Mouse (Mus musculus): ENCODE results near the gene Ehmt2. TPM values are rescaled to one million over a fixed set of nuclear protein-coding genes. Genes with fewer than 3 reads are reported as not detected.
"Not testable (repeated sequence)": the region's sequence is repeated elsewhere in the genome, so short reads cannot be mapped to it uniquely, and the experiment has no call there.

The Ehmt2 gene
- polyA plus RNA-seq, 1 experiment from 2014 or later: 121 TPM

DNA sequence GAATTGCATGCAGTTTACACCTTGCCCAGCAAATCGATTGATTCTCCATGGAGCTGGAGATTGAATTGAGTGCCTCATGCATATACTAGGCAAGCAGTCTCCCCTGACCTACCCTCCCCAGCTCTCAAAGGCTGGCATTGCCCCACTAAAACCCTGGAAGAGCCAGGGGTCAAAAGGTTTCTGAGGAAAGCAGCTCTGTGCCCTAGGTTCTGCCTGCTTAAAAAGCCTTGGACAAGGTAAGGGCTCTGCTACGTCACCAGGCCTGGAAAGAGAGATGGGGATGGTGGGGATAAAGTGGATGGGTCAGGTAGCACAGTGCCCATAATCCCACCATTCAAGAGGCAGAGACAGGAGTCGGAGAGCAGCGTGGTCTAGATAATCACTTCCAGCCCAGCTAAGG lies 56.6 kb downstream of the Ehmt2 start:
- peaks cover 19% of the 10 kb centered on the region for H3K4me1 ChIP-seq (replicated peaks; ENCODE audit: control insufficient read depth, insufficient read depth, low read length)
- peaks cover 5% of the 10 kb centered on the region for H3K36me3 ChIP-seq (ENCODE audit: control insufficient read depth, insufficient read depth)
- no peak overlapping the region for H3K4me2 ChIP-seq (ENCODE audit: low read length)
- no peaks in the 10 kb centered on the region for H3K9me3 ChIP-seq (ENCODE audit: control insufficient read depth, low read length)
- WGBS: 71% methylated on average over 4 of the region's 4 CpGs
- no peak overlapping the region for H3K27ac ChIP-seq (ENCODE audit: low read length)
- H3K27me3 ChIP-seq (replicated peaks; ENCODE audit: control insufficient read depth, insufficient read depth, low read length): peaks cover 2% of the 10 kb centered on the region; the same call in 1 of the 2 replicates
- no peak overlapping the region for H3K4me3 ChIP-seq (replicated peaks; ENCODE audit: low read length)
- H3K9ac ChIP-seq (replicated peaks; ENCODE audit: low read depth, low read length): no peak overlapping the region
- ATAC-seq: no peak

DNA sequence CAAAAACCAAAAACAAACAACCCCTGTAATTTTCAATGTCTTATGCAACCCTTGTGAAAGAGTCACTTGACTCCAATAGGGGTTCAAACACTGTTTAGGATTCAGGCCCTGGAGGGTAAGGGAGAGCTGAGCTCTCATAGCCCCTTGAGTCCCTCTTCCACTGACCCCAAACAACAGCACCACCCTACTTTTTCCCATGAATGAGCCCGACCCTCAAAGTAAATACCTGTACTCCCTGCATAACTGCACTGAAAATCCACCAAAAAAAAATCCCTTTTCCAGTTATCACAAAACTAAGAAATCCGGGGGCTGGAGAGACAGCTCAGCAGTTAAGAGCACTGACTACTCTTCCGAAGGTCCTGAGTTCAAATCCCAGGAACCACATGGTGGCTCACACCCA lies 57.6 kb downstream of the Ehmt2 start:
- ATAC-seq: no peak
- Histone ChIP-seq H3K27ac (ENCODE audit: low read length) (no peak overlapping the region), H3K4me2 (ENCODE audit: low read length) (no peak overlapping the region), H3K9ac (replicated peaks; ENCODE audit: low read depth, low read length) (no peak overlapping the region), H3K4me3 (replicated peaks; ENCODE audit: low read length) (no peak overlapping the region), H3K4me1 (replicated peaks; ENCODE audit: control insufficient read depth, insufficient read depth, low read length) (peaks cover 10% of the 10 kb centered on the region), H3K9me3 (ENCODE audit: control insufficient read depth, low read length) (no peaks in the 10 kb centered on the region), H3K27me3 (replicated peaks; ENCODE audit: control insufficient read depth, insufficient read depth, low read length) (peaks cover 5% of the 10 kb centered on the region; the same call in 1 of the 2 replicates), H3K36me3 (ENCODE audit: control insufficient read depth, insufficient read depth) (no peaks in the 10 kb centered on the region)
- 77% methylated on average over 3 of the region's 3 CpGs for WGBS

DNA sequence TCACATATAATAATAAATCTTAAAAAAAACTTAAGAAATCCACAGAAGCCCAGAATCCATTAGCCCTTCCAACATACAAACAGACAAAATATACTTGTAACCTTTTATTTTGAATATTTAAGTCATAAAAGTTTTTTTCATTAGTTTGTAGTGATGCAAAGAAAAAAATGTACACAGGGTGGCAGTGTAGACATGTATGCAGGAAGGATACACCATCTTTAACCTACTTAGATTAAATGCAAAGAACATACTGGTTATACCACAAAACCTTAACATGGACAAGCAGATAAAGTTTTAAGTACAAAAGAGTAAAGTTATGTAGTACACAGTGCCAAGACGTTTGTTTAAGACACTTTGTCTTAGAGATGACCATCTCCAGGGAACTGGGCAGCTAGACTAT lies 58.1 kb downstream of the Ehmt2 start:
- H3K36me3 ChIP-seq (ENCODE audit: control insufficient read depth, insufficient read depth): no peaks in the 10 kb centered on the region
- no peak overlapping the region for H3K27ac ChIP-seq (ENCODE audit: low read length)
- no peak overlapping the region for H3K9ac ChIP-seq (replicated peaks; ENCODE audit: low read depth, low read length)
- no peaks in the 10 kb centered on the region for H3K9me3 ChIP-seq (ENCODE audit: control insufficient read depth, low read length)
- no peak for ATAC-seq
- WGBS: 44% methylated on average over 1 of the region's 1 CpGs
- H3K27me3 ChIP-seq (replicated peaks; ENCODE audit: control insufficient read depth, insufficient read depth, low read length): peaks cover 7% of the 10 kb centered on the region; the same call in 1 of the 2 replicates
- H3K4me2 ChIP-seq (ENCODE audit: low read length): no peak overlapping the region
- peaks cover 7% of the 10 kb centered on the region for H3K4me1 ChIP-seq (replicated peaks; ENCODE audit: control insufficient read depth, insufficient read depth, low read length)
- H3K4me3 ChIP-seq (replicated peaks; ENCODE audit: low read length): no peak overlapping the region

DNA sequence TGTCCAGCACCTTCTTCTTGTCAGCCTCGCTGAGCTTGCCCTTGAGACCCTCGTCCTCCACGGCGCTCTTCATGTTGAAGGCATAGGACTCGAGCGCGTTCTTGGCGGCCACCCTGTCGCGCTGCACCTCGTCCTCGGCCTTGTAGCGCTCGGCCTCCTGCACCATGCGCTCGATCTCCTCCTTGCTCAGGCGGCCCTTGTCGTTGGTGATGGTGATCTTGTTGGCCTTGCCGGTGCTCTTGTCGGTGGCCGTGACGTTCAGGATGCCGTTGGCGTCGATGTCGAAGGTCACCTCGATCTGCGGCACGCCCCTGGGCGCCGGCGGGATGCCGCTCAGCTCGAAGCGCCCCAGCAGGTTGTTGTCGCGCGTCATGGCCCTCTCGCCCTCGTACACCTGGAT lies 59.0 kb downstream of the Ehmt2 start:
- H3K36me3 ChIP-seq (ENCODE audit: control insufficient read depth, insufficient read depth); H3K4me2 ChIP-seq (ENCODE audit: low read length); H3K27me3 ChIP-seq (replicated peaks; ENCODE audit: control insufficient read depth, insufficient read depth, low read length); ATAC-seq; H3K4me3 ChIP-seq (replicated peaks; ENCODE audit: low read length); H3K9ac ChIP-seq (replicated peaks; ENCODE audit: low read depth, low read length); H3K4me1 ChIP-seq (replicated peaks; ENCODE audit: control insufficient read depth, insufficient read depth, low read length); H3K27ac ChIP-seq (ENCODE audit: low read length); H3K9me3 ChIP-seq (ENCODE audit: control insufficient read depth, low read length): not testable (repeated sequence)
- 17% methylated on average over 34 of the region's 40 CpGs for WGBS

DNA sequence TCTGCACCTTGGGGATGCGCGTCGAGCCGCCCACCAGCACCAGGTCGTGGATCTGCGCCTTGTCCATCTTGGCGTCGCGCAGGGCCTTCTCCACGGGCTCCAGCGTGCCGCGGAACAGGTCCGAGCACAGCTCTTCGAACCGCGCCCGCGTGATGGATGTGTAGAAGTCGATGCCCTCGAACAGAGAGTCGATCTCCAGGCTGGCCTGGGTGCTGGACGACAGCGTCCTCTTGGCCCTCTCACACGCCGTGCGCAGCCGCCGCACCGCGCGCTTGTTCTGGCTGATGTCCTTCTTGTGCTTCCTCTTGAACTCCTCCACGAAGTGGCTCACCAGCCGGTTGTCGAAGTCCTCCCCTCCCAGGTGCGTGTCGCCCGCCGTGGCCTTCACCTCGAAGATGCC lies 59.7 kb downstream of the Ehmt2 start:
- whole genome bisulfite sequencing: 28% methylated on average over 28 of the region's 40 CpGs
- not testable (repeated sequence) for H3K9ac ChIP-seq (replicated peaks; ENCODE audit: low read depth, low read length); H3K27me3 ChIP-seq (replicated peaks; ENCODE audit: control insufficient read depth, insufficient read depth, low read length)

DNA sequence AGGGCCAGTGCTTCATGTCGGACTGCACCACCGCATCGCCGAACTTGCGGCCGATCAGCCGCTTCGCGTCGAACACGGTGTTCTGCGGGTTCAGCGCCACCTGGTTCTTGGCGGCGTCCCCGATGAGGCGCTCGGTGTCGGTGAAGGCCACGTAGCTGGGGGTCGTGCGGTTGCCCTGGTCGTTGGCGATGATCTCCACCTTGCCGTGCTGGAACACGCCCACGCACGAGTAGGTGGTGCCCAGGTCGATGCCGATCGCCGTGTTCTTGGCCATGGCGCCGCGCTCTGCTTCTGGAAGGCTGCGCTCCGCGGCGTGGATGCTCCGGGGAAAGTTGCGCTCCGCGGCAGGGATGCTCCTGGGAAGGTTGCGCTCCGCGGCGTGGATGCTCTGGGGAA lies 60.5 kb downstream of the Ehmt2 start:
- not testable (repeated sequence) for H3K9me3 ChIP-seq (ENCODE audit: control insufficient read depth, low read length); H3K27ac ChIP-seq (ENCODE audit: low read length); H3K4me1 ChIP-seq (replicated peaks; ENCODE audit: control insufficient read depth, insufficient read depth, low read length); ATAC-seq; H3K36me3 ChIP-seq (ENCODE audit: control insufficient read depth, insufficient read depth); H3K9ac ChIP-seq (replicated peaks; ENCODE audit: low read depth, low read length); H3K27me3 ChIP-seq (replicated peaks; ENCODE audit: control insufficient read depth, insufficient read depth, low read length)
- 0% methylated on average over 20 of the region's 47 CpGs for WGBS
- peak overlapping the region; percentile 69 for H3K4me2 ChIP-seq (ENCODE audit: low read length)
- H3K4me3 ChIP-seq (replicated peaks; ENCODE audit: low read length): peak overlapping the region; percentile 43

More for the DNA sequence above, 59.7 kb downstream of the Ehmt2 start:
- not testable (repeated sequence) for H3K27ac ChIP-seq (ENCODE audit: low read length); H3K4me1 ChIP-seq (replicated peaks; ENCODE audit: control insufficient read depth, insufficient read depth, low read length); ATAC-seq; H3K9me3 ChIP-seq (ENCODE audit: control insufficient read depth, low read length); H3K4me3 ChIP-seq (replicated peaks; ENCODE audit: low read length); H3K36me3 ChIP-seq (ENCODE audit: control insufficient read depth, insufficient read depth); H3K4me2 ChIP-seq (ENCODE audit: low read length)

DNA sequence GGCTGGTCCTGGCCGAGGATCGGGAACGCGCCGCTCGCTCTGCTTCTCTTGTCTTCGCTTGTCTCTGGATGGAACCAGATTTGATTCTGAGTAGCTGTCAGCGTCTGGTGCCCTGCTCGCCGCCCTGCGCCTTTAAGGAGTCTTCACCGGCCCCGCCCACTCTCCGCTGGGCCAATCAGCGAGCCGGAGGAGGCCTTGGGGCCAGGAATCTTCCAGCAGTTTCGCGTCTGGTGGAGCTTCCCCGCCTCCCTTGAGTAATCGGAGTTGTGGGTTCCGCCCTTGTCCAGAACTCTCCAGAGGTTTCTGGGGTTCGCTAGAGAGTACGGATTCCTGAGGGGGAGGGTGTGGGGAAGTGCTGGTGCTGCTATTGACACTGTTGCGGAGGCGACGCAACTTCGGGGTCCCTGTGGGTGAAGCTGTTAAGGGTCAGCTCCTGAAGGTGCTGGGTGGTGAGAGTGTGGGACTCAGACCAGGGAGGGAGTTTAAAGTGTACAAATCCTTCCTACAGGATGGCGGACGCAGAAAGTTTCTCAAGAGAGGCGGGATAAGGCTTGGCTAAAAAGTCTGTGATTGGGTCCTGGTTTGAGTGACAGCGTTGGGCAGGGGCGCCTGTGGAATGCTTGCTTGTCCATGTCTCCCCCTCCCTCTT lies 61.0 kb downstream of the Ehmt2 start, which contains the start of gene Hspa1b:
Hspa1b (minus strand) TSS at position 109 of the 649 bp plus-strand sequence.
- not testable (repeated sequence) for H3K4me1 ChIP-seq (replicated peaks; ENCODE audit: control insufficient read depth, insufficient read depth, low read length); H3K9me3 ChIP-seq (ENCODE audit: control insufficient read depth, low read length); H3K27me3 ChIP-seq (replicated peaks; ENCODE audit: control insufficient read depth, insufficient read depth, low read length); H3K36me3 ChIP-seq (ENCODE audit: control insufficient read depth, insufficient read depth)
- Histone ChIP-seq H3K27ac (ENCODE audit: low read length) (peak within 1 kb of the TSS; percentile 60), H3K4me2 (ENCODE audit: low read length) (peak within 1 kb of the TSS; percentile 69), H3K9ac (replicated peaks; ENCODE audit: low read depth, low read length) (peak within 1 kb of the TSS; percentile 7; the same call in 1 of the 2 replicates), H3K4me3 (replicated peaks; ENCODE audit: low read length) (peak within 1 kb of the TSS; percentile 43)
- peak; percentile 96 for ATAC-seq
- WGBS: under 1% methylated on average over 29 of the region's 32 CpGs

DNA sequence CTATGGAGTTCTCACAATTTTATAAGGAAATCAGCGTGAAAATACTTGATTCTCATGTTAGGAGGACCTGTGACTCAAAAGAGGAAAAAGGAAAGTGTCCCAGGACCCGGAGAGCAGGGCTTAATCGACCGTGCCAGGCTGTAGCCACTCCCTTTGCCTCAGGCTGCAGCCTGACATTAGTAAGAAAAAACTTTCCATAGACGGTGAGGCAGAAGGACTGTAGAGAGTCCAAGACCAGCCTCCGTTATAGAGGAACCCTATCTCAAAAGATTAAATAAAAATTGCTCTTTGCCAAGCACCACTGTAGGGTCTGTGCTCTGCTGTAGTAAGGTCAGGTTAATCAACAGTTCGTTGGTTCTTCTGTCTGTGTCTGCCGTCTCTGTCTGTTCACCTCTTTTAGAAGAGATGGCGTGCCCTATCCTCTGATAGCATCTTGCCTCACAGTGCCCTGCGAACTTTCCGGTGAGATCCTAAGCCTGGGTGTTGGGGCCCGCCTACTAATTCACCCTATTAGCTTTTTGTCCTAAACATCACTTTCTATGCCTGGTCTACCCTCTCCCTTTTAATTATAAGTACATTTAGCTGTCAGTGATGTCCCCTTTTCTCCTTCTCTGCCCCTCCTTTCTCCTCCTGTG lies 61.7 kb downstream of the Ehmt2 start:
- Histone ChIP-seq H3K9me3 (ENCODE audit: control insufficient read depth, low read length) (no peaks in the 10 kb centered on the region), H3K27ac (ENCODE audit: low read length) (no peak overlapping the region; the same call in 1 of the 2 replicates), H3K4me3 (replicated peaks; ENCODE audit: low read length) (peak overlapping the region; percentile 43), H3K36me3 (ENCODE audit: control insufficient read depth, insufficient read depth) (no peaks in the 10 kb centered on the region), H3K4me2 (ENCODE audit: low read length) (peak overlapping the region; percentile 69), H3K4me1 (replicated peaks; ENCODE audit: control insufficient read depth, insufficient read depth, low read length) (peaks cover 7% of the 10 kb centered on the region), H3K9ac (replicated peaks; ENCODE audit: low read depth, low read length) (no peak overlapping the region), H3K27me3 (replicated peaks; ENCODE audit: control insufficient read depth, insufficient read depth, low read length) (peaks cover 7% of the 10 kb centered on the region; the same call in 1 of the 2 replicates)
- WGBS: 9% methylated on average over 12 of the region's 12 CpGs
- no peak for ATAC-seq

DNA sequence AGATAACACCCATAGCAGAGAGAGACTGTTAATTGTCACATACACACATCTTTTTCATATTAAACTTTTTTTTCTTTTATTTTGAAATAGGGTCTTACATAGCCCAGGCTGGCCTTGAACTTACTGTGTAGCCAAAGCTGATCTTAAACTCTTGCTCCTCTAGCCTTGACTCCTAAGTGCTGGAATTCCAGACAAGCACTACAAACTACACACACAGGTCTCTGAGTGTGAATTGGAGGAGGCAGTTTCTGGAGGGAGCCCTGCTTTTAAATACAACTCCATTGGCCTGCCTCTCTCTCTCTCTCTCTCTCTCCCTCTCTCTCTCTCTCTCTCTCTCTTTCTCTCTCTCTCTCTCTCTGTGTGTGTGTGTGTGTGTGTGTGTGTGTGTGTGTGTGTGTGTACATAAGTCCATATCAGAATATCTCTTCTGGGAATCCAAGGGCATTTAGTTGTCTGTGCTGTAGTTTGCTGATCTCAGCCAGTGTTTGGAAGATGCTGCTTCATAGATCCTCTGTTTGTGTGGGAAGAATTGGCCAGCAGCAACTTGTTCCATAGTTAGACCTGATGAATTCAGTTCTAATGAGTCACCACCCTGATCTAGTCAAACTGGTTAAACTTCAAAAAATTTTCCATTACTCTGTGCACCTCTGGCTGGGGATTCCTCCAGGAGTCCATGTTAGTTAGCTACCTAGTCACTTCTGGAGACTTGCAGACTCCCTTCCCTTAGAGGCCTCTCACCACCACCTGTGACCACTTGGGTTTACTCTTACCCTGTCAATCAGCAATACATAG lies 62.6 kb downstream of the Ehmt2 start:
- no peaks in the 10 kb centered on the region for H3K9me3 ChIP-seq (ENCODE audit: control insufficient read depth, low read length)
- peaks cover 7% of the 10 kb centered on the region for H3K4me1 ChIP-seq (replicated peaks; ENCODE audit: control insufficient read depth, insufficient read depth, low read length)
- no peak overlapping the region for H3K27ac ChIP-seq (ENCODE audit: low read length)
- no peak overlapping the region for H3K4me2 ChIP-seq (ENCODE audit: low read length)
- H3K36me3 ChIP-seq (ENCODE audit: control insufficient read depth, insufficient read depth): no peaks in the 10 kb centered on the region
- ATAC-seq: no peak
- no peak overlapping the region for H3K4me3 ChIP-seq (replicated peaks; ENCODE audit: low read length)
- H3K9ac ChIP-seq (replicated peaks; ENCODE audit: low read depth, low read length): no peak overlapping the region
- H3K27me3 ChIP-seq (replicated peaks; ENCODE audit: control insufficient read depth, insufficient read depth, low read length): peaks cover 7% of the 10 kb centered on the region; the same call in 1 of the 2 replicates

Measured in forebrain, embryonic 16.5 days (tissue).